Mouse (Mus musculus) fibroblast of lung, adult 2 months (primary cell): ENCODE measurements around the gene Elfn1.
A peak's percentile ranks its signal among the peaks of the same experiment; 100 is the strongest.

Source experiments
- DNase-seq: peaks from one replicate; pipeline ENCODE4 v3.0.0-alpha.2; 2011; ENCODE audit warnings: low read depth

Elfn1 gene

DNA sequence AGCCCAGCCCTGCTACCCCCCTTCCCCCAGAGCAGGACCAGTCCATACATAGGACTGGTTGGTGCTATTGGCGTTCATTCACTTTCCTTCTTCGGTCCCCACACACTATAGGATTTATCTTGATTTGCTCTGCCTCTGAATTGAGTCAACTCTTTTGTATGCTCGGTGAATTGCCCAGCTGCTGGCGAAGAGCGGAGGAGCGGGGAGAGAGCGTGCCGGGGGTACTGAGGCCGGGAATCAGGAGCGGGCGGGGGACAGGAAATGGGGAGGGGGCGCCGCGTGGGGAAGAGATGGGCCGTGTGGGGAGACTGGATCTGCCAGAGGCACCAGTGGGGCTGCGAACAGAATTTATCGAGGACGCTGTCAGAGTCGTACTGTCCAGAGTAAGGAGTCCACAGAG lies 3.8 kb downstream of the Elfn1 start:
- DNase-seq = no peak

- DNase-seq = no peak
These were observed 4.5 kb downstream of the Elfn1 start for GRCm38 (mm10) chr5:139912121-139912771.

DNA sequence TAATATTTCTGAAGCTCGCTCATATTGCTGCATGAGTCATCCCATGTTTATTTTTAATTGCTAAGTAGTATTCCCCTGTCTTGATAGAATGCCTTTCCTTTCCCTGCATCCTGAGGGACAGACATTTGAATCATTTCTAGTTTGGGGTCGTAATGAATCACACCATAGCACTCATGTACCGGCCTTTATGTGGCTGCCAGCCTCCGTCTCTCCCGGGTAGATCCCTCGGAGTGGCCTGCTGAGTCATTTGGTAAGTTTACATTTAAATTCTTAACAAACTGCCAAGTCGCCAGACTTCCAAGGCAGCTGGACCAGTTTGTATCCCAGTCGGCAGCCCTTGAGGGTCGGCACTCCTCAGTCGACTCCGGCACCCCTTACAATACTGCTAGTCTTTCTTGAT lies 13.9 kb downstream of the Elfn1 start:
- peak; percentile 25 for DNase-seq

DNA sequence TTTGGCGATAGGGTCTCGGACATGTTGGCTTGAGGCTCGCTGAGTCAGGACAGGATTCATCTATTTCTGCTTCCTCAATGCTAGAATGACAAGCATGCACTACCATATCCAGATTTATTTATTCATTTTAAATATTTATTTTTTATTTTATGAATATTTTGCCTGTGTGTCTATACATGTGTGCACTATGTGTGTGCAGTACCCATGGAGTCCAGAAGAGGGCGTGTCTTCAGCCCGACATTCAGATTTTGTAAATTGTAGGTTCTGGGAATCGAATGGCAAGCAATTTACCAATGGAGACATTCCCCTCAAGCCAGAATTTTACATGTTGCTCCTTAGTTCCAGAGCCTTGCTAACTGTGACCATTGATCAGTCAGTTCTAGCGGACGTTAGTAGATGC lies 16.1 kb downstream of the Elfn1 start:
- no peak for DNase-seq

- no peak for DNase-seq
These were observed 22.4 kb downstream of the Elfn1 start for GRCm38 (mm10) chr5:139930102-139930501.

DNA sequence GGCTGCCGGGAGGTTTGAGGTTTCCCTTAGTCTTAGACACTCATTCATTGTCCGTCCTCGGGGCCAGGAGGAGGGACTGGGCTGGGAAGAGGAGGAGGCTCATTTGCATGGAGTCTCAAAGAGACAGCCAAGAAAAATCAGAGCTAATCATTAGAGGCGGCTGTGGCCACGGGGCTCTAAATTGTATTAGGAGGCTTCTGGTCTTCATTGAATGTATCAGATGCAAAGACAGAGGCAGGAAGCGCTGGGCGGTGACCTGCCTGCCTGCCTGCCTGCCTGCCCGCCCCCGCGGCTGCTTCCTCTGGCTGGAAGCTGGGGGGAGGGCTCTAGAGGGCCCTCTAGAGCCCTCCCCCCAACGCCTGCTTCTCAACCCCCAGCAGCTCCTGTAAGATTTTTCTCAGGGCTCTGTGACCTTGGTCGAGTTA lies 23.2 kb downstream of the Elfn1 start:
- no peak for DNase-seq

DNA sequence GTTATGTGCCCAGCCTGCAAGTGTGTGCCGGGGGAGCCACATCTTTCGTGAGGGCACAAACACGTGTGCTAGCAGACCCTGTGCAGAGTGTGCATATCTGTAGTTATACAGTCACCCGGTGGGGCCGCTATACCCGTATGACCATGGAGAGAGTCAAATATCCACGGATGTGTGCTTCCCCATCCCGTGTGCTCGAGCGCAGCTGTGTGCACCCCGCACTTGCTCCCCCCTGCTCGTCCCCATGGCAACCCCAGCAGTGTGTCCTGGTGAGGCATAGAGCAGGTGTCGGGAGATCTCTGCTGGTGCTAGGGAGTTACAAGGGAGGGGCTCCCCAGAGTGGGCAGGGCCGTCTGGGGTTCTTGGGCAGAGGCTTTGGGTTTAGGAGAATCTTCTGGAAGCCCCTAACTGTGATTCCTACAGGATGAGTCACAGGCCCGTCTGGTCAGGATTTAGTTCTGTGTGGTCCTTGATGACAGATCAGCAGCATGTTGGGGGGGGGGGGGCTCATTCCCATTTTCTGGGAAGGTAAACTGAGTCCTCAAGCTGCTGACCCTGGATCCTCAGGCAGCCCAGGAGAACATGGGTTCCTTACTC lies 24.3 kb downstream of the Elfn1 start:
- DNase-seq = no peak

DNA sequence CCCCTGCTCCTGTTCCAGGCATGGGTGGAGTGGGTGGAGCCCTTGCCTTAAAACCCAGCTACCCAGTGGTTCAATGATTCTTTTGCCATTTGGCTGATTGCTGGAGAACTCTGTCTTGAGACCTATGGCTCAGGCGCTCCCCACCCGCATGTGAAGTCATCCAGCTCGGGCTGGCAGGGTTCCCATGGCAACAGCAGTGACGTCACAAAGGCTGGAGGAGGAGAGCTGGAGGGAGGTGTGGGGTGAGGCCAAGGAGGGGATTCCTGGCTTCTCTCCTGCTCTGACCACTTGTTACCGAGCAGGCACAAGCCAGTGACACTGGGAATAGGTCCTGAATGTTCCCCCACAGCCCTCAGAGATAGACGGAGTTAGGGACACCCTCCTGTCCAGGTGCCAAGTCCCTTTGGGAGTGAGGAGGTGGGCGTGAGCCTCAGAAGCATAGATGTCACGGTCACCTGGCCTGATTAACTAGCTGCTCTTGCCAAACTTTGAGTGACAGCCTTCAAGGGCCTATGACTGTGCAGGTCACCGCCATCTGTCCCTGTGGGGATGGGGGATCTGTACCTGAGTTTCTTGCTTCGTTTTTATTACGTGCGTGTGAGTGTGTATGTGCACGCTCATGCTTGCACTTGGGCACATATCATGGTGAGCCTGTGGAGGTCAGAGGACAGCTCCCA lies 25.0 kb downstream of the Elfn1 start:
- DNase-seq = peak; percentile 36

DNA sequence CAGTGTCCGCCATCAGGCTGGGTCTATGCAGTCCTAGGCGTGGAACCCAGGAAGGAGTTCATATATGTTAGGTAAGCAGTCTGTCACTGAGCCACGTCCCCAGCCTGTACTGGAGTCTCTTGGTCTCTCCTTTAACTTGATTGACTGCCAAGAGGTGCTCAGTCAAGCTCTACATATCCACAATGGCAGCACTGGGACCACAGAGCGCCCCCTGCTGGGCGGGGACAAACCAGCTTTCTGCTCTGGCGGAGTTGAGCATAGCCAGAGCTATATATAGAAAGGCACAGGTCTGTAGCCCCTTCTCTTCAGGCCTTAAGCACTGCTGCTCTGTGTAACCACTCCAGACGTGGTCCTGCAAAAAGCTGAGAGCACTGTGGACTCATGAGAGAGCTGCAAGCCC lies 25.7 kb downstream of the Elfn1 start:
- DNase-seq = no peak

- no peak for DNase-seq
These were observed 28.7 kb downstream of the Elfn1 start for GRCm38 (mm10) chr5:139936431-139936830.

DNA sequence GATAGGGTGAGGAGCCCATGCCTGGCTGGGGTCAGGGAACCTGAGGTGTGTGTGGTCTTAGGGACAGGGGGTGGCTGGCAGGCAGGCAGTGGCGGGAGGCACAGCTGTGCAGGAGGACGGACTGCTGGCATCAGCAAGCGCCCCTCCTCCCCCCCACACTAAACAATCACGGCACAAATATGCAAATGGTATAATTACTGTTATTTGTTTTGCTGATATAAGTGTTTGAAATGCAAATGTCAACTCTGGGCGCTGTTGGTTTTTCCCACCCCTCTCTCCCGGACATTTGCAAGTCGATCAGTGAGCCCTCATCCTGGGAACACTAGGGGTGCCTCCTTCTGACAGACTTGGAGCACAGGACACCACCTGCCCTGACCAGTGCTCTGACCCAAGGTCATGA lies 37.0 kb downstream of the Elfn1 start:
- DNase-seq = no peak

DNA sequence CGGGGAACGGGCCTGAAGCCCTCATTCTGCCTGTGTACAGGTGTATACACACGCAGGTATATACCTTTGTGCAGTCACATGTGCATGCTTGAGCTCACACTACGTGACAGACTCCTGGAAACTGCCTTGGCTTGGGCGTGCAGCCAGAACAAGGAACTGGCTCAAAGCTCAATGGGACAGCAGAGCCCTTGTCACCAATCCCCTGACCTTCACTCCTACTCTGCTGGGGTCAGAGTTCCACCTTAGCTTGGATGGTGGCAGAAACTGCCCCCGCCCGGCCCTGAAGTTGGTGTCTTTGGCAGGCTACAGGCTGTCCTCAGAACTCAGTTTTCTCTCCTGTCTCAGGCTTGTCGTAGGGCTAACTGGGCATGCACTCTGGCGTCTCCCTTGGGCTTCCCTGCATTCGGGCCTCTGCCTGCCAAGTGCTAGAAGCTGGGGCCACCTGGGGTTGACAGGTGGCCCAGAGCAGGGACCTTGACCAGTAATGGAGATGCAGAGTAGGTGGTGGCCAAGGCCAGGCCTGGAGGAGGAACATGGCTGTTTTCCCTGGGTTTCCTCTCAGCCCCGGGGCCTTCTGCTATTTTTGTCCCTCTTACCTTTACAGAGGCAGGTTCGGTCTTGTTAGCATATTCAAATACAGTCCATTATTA lies 38.1 kb downstream of the Elfn1 start:
- no peak for DNase-seq

DNA sequence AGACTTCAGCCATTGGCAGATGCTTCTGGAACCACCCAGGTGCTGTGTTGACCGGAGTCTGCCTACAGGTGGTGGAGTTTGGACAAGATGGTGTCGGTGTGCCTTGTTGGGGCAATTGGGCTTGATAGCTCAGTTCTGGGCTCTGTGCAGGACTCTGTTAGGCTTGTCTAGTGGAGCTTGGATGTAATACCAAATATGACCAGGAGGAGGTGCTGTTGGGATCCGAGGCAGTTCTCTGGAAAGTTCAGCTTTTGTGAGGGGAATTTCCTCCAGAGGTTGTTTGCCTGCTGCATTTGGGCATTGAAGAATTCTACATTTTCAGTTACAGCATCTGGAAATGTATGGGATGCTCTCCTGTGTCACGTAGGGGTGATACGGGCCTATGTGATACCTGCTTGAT lies 39.7 kb downstream of the Elfn1 start:
- DNase-seq = no peak

DNA sequence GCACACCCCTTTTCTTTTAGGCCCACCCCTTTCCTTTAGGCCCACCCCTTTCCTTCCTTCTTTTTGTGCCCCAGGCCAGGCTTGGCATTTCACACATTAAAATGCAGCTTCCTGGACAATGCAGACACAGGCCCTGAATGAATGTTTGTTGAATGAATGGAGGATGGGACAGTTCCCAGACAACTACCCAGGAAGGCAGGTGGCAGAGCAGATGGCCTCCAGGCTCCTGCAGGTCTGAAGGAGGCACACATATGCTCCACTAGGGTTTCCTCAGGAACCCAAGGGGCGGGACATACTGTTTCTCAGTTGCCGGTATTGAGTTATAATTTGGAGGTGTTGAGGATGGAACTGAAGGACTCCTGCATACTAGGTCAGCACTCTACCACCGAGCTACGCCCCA lies 40.8 kb downstream of the Elfn1 start:
- DNase-seq = no peak

GRCm38 (mm10) chr5:139949363-139949762 lies 41.6 kb downstream of the Elfn1 start:
- DNase-seq = no peak

GRCm38 (mm10) chr5:139949975-139950578 lies 42.3 kb downstream of the Elfn1 start:
- DNase-seq = no peak

GRCm38 (mm10) chr5:139956859-139957258 lies 49.1 kb downstream of the Elfn1 start:
- DNase-seq = no peak

- DNase-seq = no peak
These were observed 52.0 kb downstream of the Elfn1 start for GRCm38 (mm10) chr5:139959741-139960140.

DNA sequence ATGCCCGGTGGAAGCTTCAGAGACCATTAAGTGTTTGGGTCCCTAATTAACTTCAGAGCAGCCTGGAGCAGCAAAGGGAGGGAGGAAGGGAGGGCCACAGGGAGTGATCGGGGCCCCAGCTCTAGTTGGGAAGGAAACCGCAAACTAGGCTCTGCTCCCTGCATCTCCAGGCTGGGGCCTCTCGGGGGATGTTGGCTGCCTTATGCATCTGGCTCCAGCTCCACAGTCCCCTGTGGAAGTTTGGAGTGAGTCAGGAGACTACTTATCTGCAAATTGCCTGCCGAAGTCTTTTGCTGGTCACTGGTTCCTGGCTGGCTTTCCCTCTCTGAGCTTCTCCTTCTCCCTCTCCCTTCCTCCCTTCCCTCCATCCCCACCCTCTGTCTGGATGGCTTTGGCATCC lies 56.6 kb downstream of the Elfn1 start:
- peak; percentile 40 for DNase-seq

DNA sequence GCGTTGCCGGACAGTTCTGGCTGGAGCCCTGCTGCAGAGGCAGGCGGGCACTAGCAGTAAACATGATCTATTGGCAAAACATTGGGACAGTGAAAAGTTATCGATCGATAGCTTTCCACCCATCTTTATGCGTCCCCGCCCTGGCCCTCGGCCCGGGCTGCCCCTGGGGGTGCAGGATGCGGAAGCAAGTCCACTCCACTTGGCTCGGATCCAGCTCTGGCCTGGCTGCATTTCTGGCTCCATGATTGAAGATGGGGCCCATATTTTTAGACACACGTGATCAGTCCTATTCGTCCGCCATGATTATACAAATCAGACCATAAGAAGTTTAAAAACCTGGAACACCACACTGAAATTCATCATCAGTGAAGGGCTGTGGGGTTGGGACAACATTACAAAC lies 57.9 kb downstream of the Elfn1 start:
- DNase-seq = no peak

GRCm38 (mm10) chr5:139969151-139969948 lies 61.6 kb downstream of the Elfn1 start:
- no peak for DNase-seq

- peak; percentile 24 for DNase-seq
These were observed 62.5 kb downstream of the Elfn1 start for GRCm38 (mm10) chr5:139970186-139970631.
